Mouse (Mus musculus) gastrocnemius, postnatal 4 days (tissue): ENCODE measurements at regions not wholly inside any gene's neighbourhood (a gene's known extent, or its start where the extent isn't known, plus 50 kb on each side); places are given as distances from the start of the nearest gene placed in this dataset. TPM values are rescaled to one million over a fixed set of nuclear protein-coding genes. Genes with fewer than 3 reads are reported as not detected.

Source experiments
- microRNA-seq: library from miRNA; unstranded; fragments of <30 nt; microRNA quantifications from one replicate; pipeline ENCODE4 v1.2.0, GENCODE M21; 2021

Small RNA genes in the stretch of these regions (microRNA-seq; reads per million reads assigned to microRNA genes)
- gene Gm26474 = not detected
